Comparison of ENCODE assay signal across 8 mouse cellular contexts in the genomic region with DNA sequence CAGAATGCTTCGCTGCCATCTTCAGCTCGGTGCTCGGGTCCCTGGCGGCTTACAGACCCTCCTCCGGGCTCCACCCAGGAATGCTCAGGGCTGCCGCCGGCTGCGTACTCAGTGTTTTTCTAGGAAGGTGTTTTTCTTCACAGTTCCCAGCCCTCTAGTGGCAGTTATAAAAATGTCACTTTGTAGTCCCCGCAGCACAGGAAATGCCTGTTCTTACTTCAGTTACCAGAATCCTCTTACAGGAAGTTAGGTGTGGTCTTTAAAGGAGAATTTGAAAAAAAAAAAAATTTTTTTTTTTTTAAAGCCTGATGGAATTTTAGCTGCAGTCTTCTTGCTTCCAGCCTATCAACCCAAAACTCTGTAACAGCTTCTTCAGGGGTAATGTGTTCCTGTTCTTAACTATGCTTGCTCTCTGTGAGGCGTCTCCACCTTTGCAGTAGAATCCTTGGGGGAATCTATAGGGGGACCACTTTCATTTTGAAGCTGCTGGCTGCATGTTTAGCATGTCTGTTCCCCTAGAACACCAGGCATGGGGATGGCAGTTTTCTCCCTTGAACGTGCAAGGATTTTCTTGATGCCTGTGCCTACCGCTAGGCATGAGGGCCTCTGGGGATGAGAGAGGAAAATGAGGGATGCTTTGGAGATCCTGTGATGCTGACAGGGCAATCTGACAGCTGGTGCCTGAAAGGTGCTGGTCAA. TPM values are rescaled to one million over a fixed set of nuclear protein-coding genes. Genes with fewer than 3 reads are reported as not detected.
DNase-seq lines count a peak whose midpoint lies in the region; ATAC-seq and TF ChIP-seq lines count a peak whose summit lies in the region.

No protein-coding gene starts in this region.

- H3K79me3 ChIP-seq in C2C12 (ENCODE audit: low read depth), result no peaks in the 10 kb centered on the region

- H3ac ChIP-seq in C2C12 (ENCODE audit: control insufficient read depth, insufficient read length, low read depth), result peak overlapping the region; percentile 18

- H3K27ac ChIP-seq in bone marrow macrophage, adult 2 months (ENCODE audit: insufficient read depth, low read depth, low read length), result no peak overlapping the region
- H3K27ac ChIP-seq in embryonic fibroblast, embryonic 13.5 days (ENCODE audit: insufficient read depth, low read length), result no peak overlapping the region
- no peak overlapping the region for H3K27ac ChIP-seq in heart, embryonic 14.5 days (replicated peaks in 1 of 2; ENCODE audit: control insufficient read depth in 1 of 2, insufficient read depth in 1 of 2, low read depth in 2 of 2, low read length in 2 of 2)
- H3K27ac ChIP-seq in kidney, postnatal 0 days, result no peak overlapping the region
- no peak overlapping the region for H3K27ac ChIP-seq in liver, adult 2 months (replicated peaks; ENCODE audit: insufficient read depth, low read depth, low read length)

- H3K79me2 ChIP-seq in C2C12 (ENCODE audit: control insufficient read depth, insufficient read depth), result no peaks in the 10 kb centered on the region
- no peaks in the 10 kb centered on the region for H3K79me2 ChIP-seq in liver, adult 2 months (ENCODE audit: control insufficient read depth, insufficient read depth, low read length)

- H3K36me3 ChIP-seq in C2C12 (ENCODE audit: control insufficient read depth, insufficient read depth), result no peaks in the 10 kb centered on the region
- H3K36me3 ChIP-seq in heart, embryonic 14.5 days (ENCODE audit: control insufficient read depth, insufficient read depth, low read length), result no peaks in the 10 kb centered on the region
- H3K36me3 ChIP-seq in kidney, postnatal 0 days (ENCODE audit: insufficient read depth, low read length), result no peaks in the 10 kb centered on the region
- no peaks in the 10 kb centered on the region for H3K36me3 ChIP-seq in liver, adult 2 months (ENCODE audit: control insufficient read depth, insufficient read depth, low read length)

- TF ChIP-seq CTCF in C2C12 (IDR thresholded peaks at IDR 0.05; ENCODE audit: control insufficient read depth, insufficient read depth, insufficient read length), result peak; percentile 3
- no peak for TF ChIP-seq CTCF in bone marrow macrophage, adult 2 months (IDR thresholded peaks at IDR 0.05; ENCODE audit: low read depth, low read length)
- no peak for TF ChIP-seq CTCF in embryonic fibroblast, embryonic 13.5 days (IDR thresholded peaks at IDR 0.05; ENCODE audit: borderline replicate concordance, insufficient read depth, low read length)
- TF ChIP-seq CTCF in kidney, postnatal 0 days (IDR thresholded peaks at IDR 0.05; ENCODE audit: low read depth), result peak; percentile 74
- peak; percentile 43; the same call in 1 of the 2 replicates for TF ChIP-seq CTCF in liver, adult 2 months (IDR thresholded peaks at IDR 0.05; ENCODE audit: low read depth, low read length)

- H3K4me1 ChIP-seq in bone marrow macrophage, adult 2 months (ENCODE audit: control insufficient read depth, insufficient read depth, low read length), result no peaks in the 10 kb centered on the region
- no peaks in the 10 kb centered on the region for H3K4me1 ChIP-seq in embryonic fibroblast, embryonic 13.5 days (ENCODE audit: control insufficient read depth, insufficient read depth, low read length)
- H3K4me1 ChIP-seq in heart, embryonic 14.5 days (ENCODE audit: control insufficient read depth in 2 of 2, insufficient read depth in 2 of 2, low read length in 2 of 2), result peaks cover 0 to 2% of the 10 kb centered on the region in 2 experiments; a peak in 2 of 4 replicates
- H3K4me1 ChIP-seq in kidney, postnatal 0 days (replicated peaks; ENCODE audit: insufficient read depth, low read length), result 0 out of 2 replicates have a peak, but pooled peaks cover 3% of the 10 kb centered on the region
- peaks cover 1% of the 10 kb centered on the region; the same call in 1 of the 2 replicates for H3K4me1 ChIP-seq in liver, adult 2 months (ENCODE audit: control insufficient read depth, insufficient read depth, low read length)

- ATAC-seq in heart, embryonic 14.5 days (ENCODE audit: insufficient number of reproducible peaks, insufficient read depth, low FRiP score, low read depth), result peak; percentile 80
- peak; percentile 87 for ATAC-seq in kidney, postnatal 0 days (replicated peaks; ENCODE audit: low FRiP score, low read depth)

- DNase-seq in kidney, postnatal 0 days (ENCODE audit: low spot score), result peak; percentile 97
- DNase-seq in liver, adult 2 months (ENCODE audit: extremely low read depth, low read depth, low spot score), result peak; percentile 72
- peak; percentile 55 for DNase-seq in naive thymus-derived CD4-positive, alpha-beta T cell, adult 2 months (ENCODE audit: low read depth)
- peak; percentile 61 for DNase-seq in testis, postnatal 14 days (ENCODE audit: low spot score)

- no peaks in the 10 kb centered on the region for H3K9me3 ChIP-seq in heart, embryonic 14.5 days (ENCODE audit: control insufficient read depth, low read length)
- H3K9me3 ChIP-seq in kidney, postnatal 0 days (replicated peaks; ENCODE audit: low read length), result no peaks in the 10 kb centered on the region

- no peak overlapping the region for H3K4me3 ChIP-seq in C2C12 (ENCODE audit: insufficient read depth, poor library complexity, severe bottlenecking)
- H3K4me3 ChIP-seq in bone marrow macrophage, adult 2 months (ENCODE audit: insufficient read depth, low read length), result 0 out of 2 replicates have a peak overlapping the region, but pooled peaks have one; percentile 8
- peak overlapping the region; percentile 38 for H3K4me3 ChIP-seq in embryonic fibroblast, embryonic 13.5 days (ENCODE audit: insufficient read depth, low read length)
- peak overlapping the region; percentile 38 to 50 for H3K4me3 ChIP-seq in heart, embryonic 14.5 days (ENCODE audit: control insufficient read depth in 1 of 2, insufficient read depth in 1 of 2, low read depth in 1 of 2, low read length in 2 of 2)
- peak overlapping the region; percentile 31 for H3K4me3 ChIP-seq in kidney, postnatal 0 days (replicated peaks; ENCODE audit: low read depth, low read length)
- peak overlapping the region; percentile 24; the same call in 1 of the 2 replicates for H3K4me3 ChIP-seq in liver, adult 2 months (ENCODE audit: insufficient read depth, low read depth, low read length)

- 20% methylated on average over 12 of the region's 12 CpGs for WGBS in heart, embryonic 14.5 days
- WGBS in kidney, postnatal 0 days, result 15% methylated on average over 12 of the region's 12 CpGs
- WGBS in liver, adult 2 months, result 23% methylated on average over 12 of the region's 12 CpGs

- H3K4me2 ChIP-seq in heart, embryonic 14.5 days (ENCODE audit: low read length), result peak overlapping the region; percentile 67
- H3K4me2 ChIP-seq in kidney, postnatal 0 days (ENCODE audit: low read length), result peak overlapping the region; percentile 69

- no peak for TF ChIP-seq POLR2A in bone marrow macrophage, adult 2 months (IDR thresholded peaks at IDR 0.05; ENCODE audit: borderline replicate concordance, low read depth, low read length)
- no peak for TF ChIP-seq POLR2A in embryonic fibroblast, embryonic 13.5 days (IDR thresholded peaks at IDR 0.05; ENCODE audit: low read depth, low read length)
- no peak for TF ChIP-seq POLR2A in liver, adult 2 months (IDR thresholded peaks at IDR 0.05; ENCODE audit: extremely low read depth, insufficient read depth, low read length)

- peak overlapping the region; percentile 52 for H3K9ac ChIP-seq in heart, embryonic 14.5 days (ENCODE audit: low read length)
- 0 out of 2 replicates have a peak overlapping the region, but pooled peaks have one; percentile 13 for H3K9ac ChIP-seq in kidney, postnatal 0 days (ENCODE audit: low read depth, low read length)
- H3K9ac ChIP-seq in liver, adult 2 months (ENCODE audit: low read depth, low read length), result no peak overlapping the region

- peaks cover 2% of the 10 kb centered on the region for H3K27me3 ChIP-seq in C2C12 (ENCODE audit: control insufficient read depth, insufficient read depth, insufficient read length)
- H3K27me3 ChIP-seq in heart, embryonic 14.5 days (ENCODE audit: control insufficient read depth, insufficient read depth, low read length), result no peaks in the 10 kb centered on the region
- no peaks in the 10 kb centered on the region for H3K27me3 ChIP-seq in kidney, postnatal 0 days (ENCODE audit: insufficient read depth, low read length)
- no peaks in the 10 kb centered on the region for H3K27me3 ChIP-seq in liver, adult 2 months (ENCODE audit: control insufficient read depth, insufficient read depth, low read length)

TF ChIP-seq in C2C12, 6 proteins besides CTCF, POLR2A, EP300 and RAD21:
- TF ChIP-seq FOSL1 (IDR thresholded peaks at IDR 0.05; ENCODE audit: insufficient read depth, low read length, poor library complexity, severe bottlenecking), result no peak
- no peak for TF ChIP-seq MAX (IDR thresholded peaks at IDR 0.05)
- no peak for TF ChIP-seq MYOG (IDR thresholded peaks at IDR 0.05; ENCODE audit: control insufficient read depth, extremely low read depth, insufficient read length)
- TF ChIP-seq CEBPB (IDR thresholded peaks at IDR 0.05; ENCODE audit: low read depth), result no peak
- TF ChIP-seq USF1 (IDR thresholded peaks at IDR 0.05; ENCODE audit: low read depth), result no peak
- TF ChIP-seq MYOD1 (IDR thresholded peaks at IDR 0.05; ENCODE audit: control insufficient read depth, insufficient read length, low read depth), result no peak

RNA-seq across cellular contexts. Expression of a gene that starts 48.0 kb away (rescaled TPM):
- 0.34 TPM for polyA plus RNA-seq in C2C12 (2012; fragmentation: generic; extraction: Trizol)
- polyA plus RNA-seq in bone marrow macrophage, adult 2 months (2012; ENCODE audit: insufficient read depth, insufficient read length, missing spikeins), result not detected in 2 replicates
- polyA plus RNA-seq in embryonic fibroblast, embryonic 13.5 days (2011; ENCODE audit: insufficient read length, low read depth, missing spikeins), result 4.0 and 6.1 TPM in 2 replicates
- 0.93 and 1.4 TPM in 2 replicates for polyA plus RNA-seq in heart, embryonic 14.5 days (2014; fragmentation: Nextera tagmentation; extraction: Ambion mirVana)
- polyA plus RNA-seq in kidney, postnatal 0 days (2015; fragmentation: Nextera tagmentation; extraction: Ambion mirVana), result 1.9 and 2.3 TPM in 2 replicates
- total RNA-seq in liver, adult 2 months (2014; rRNA removed), result 0.09 and 0.81 TPM in 2 replicates
- polyA plus RNA-seq in liver, adult 2 months (2012; rRNA removed), result 0.02 TPM in 2 replicates

Comparison
In these comparisons a context has a peak if more than half of its experiments do, and no peak if none do; other contexts are left out.
1. CTCF ChIP-seq: peak in C2C12 (single experiment), kidney, postnatal 0 days (single experiment) and liver, adult 2 months (single experiment); none in bone marrow macrophage, adult 2 months (single experiment) and embryonic fibroblast, embryonic 13.5 days (single experiment).
2. Peak in every context shown above with its lines, with median percentiles within 50 percentile points of each other: DNase-seq.